Mouse (Mus musculus) forebrain, postnatal 0 days (tissue): ENCODE results near the gene Efna1. TPM values are rescaled to one million over a fixed set of nuclear protein-coding genes. Genes with fewer than 3 reads are reported as not detected.

Experiments used
- ATAC-seq: fragments of 200-750 bp; cut with Nextera tagmentation; 2 replicates; pipeline ENCODE4 v1.8.0; 2017; ENCODE audit warnings: mild to moderate bottlenecking, moderate library complexity
- DNase-seq: peaks from one replicate; pipeline ENCODE4 v3.0.0-alpha.2; 2015
- H3K27ac ChIP-seq: fragments of 300-500 bp; sonication (generic); 2 replicates; pipeline ENCODE4 v1.5.1; 2014; ENCODE audit warnings: low read depth, mild to moderate bottlenecking, antibody characterized with exemption, low read length, moderate library complexity, mixed read lengths
- H3K27me3 ChIP-seq: fragments of 300-500 bp; sonication (generic); 2 replicates; pipeline ENCODE4 v1.6.1; 2014; ENCODE audit warnings: mild to moderate bottlenecking, low read length, mixed read lengths; ENCODE audit not compliant: insufficient read depth
- H3K36me3 ChIP-seq: fragments of 300-500 bp; sonication (generic); 2 replicates; pipeline ENCODE4 v1.6.1; 2014; ENCODE audit warnings: mild to moderate bottlenecking, moderate library complexity; ENCODE audit not compliant: insufficient read depth
- H3K4me1 ChIP-seq: fragments of 300-500 bp; sonication (generic); 2 replicates; pipeline ENCODE4 v1.6.1; 2014; ENCODE audit warnings: antibody characterized with exemption; ENCODE audit not compliant: insufficient read depth
- H3K4me2 ChIP-seq: fragments of 300-500 bp; sonication (generic); 2 replicates; pipeline ENCODE4 v1.6.1; 2014; ENCODE audit warnings: low read depth, mild to moderate bottlenecking, moderate library complexity
- H3K4me3 ChIP-seq: fragments of 300-500 bp; sonication (generic); 2 replicates; pipeline ENCODE4 v1.5.1; 2014; ENCODE audit warnings: low read depth, low read length, mixed read lengths
- H3K9ac ChIP-seq: fragments of 300-500 bp; sonication (generic); 2 replicates; pipeline ENCODE4 v1.6.1; 2014; ENCODE audit warnings: mild to moderate bottlenecking
- H3K9me3 ChIP-seq: fragments of 300-500 bp; sonication (generic); 2 replicates; pipeline ENCODE4 v1.6.1; 2016; ENCODE audit warnings: low read length
- CTCF ChIP-seq: sonication (generic); IDR thresholded peaks from 2 replicates; pipeline ENCODE4 v1.5.1; 2016; ENCODE audit warnings: antibody characterized with exemption, control low read depth, low read depth
- WGBS: fragments of 180-500 bp; shearing (Covaris S2); extraction: QIAGEN DNeasy Blood & Tissue Kit; methylation state at CpG from one replicate; pipeline ENCODE4 v1.1.7; 2014; 5-methylcytosine and 5-hydroxymethylcytosine counted together
- polyA plus RNA-seq: library from polyadenylated mRNA; unstranded; fragments of >200 nt; fragmentation: Nextera tagmentation; extraction: Ambion mirVana; gene quantifications from 2 replicates; pipeline ENCODE4 v1.2.1, GENCODE M21; 2015
- total RNA-seq: library from RNA; depleted of rRNA; stranded (reverse); fragments of >200 nt; gene quantifications from 2 replicates; pipeline ENCODE4 v1.2.3, GENCODE M21; 2014

Efna1 gene
- total and polyA plus RNA-seq, 2 experiments from 2014 or later = 8.4 to 11.1 TPM

DNA sequence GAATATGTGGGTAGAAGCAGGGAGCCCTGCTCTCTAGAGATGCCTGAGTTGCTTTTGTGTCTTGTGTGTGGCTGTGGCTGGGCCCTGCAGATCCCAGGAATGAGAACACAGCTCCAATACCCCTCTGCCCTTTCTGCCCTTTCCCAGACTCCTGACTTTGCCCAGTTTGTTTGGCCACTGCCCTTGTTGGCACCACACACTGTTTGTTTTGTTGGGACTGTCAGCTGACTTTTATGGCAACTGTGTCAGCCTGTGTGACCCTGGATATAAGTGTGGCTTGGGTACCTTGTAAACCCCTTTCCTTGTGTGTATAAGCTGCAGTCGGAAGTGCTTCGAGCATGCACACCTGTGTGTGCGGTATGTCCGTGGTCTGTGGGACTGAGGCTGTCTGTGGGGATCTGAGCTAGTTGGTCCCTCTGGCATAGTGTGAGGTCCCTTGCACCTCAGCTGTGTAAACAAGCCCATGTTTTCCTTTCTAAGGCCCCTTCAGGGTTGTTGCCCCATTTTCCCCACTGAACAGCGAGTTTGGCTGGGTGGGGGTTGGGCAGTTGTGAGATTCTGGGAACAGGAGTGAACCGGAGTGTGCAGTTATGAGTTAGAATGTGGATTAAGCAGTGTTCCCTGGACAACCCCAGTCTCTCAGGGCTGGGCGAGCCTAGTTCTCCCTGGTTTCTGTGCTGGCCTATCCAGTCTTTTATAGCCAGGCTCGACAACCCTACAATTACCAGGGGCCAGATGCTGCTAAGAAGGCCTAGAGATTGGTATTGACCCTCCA is 24.8 kb upstream of the Efna1 start:
- DNase-seq (no peak), ATAC-seq (no peak)
- Histone ChIP-seq H3K4me3 (no peak overlapping the region), H3K36me3 (no peaks in the 10 kb centered on the region), H3K27me3 (no peaks in the 10 kb centered on the region), H3K27ac (no peak overlapping the region), H3K4me2 (no peak overlapping the region), H3K9me3 (no peaks in the 10 kb centered on the region), H3K9ac (no peak overlapping the region), H3K4me1 (no peaks in the 10 kb centered on the region)
- WGBS = 76% methylated on average over 8 of the region's 8 CpGs
- no peak for TF ChIP-seq CTCF

DNA sequence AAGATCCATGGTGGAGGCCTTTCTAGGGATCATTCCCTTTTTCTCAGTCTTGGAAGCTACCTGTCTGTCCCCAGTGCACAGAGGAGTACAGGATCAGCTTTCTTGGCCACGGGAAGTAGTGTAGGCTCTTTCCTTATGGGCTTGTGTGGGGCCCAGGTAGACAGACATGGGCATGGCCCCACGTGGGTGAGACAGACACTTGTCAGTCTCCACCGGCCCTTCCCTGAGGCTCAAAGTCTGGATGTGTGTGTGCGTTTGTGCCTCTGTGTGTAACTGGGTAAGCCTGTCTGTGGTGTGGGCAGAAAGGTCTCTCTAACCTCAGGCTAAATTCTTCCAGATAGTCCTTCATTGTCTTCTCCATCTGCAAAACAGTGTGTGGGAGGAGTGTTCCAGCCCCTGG is 24.2 kb upstream of the Efna1 start:
- Histone ChIP-seq H3K27me3 (no peaks in the 10 kb centered on the region; the same call in 1 of the 2 replicates), H3K36me3 (no peaks in the 10 kb centered on the region), H3K4me3 (no peak overlapping the region), H3K4me2 (no peak overlapping the region), H3K27ac (no peak overlapping the region), H3K9me3 (no peaks in the 10 kb centered on the region), H3K9ac (no peak overlapping the region), H3K4me1 (no peaks in the 10 kb centered on the region)
- ATAC-seq = no peak
- no peak for DNase-seq
- TF ChIP-seq CTCF = no peak
- 73% methylated on average over 4 of the region's 4 CpGs for WGBS

GRCm38 (mm10) chr3:89304440-89304839 is 23.5 kb upstream of the Efna1 start:
- Histone ChIP-seq H3K4me2 (no peak overlapping the region), H3K36me3 (no peaks in the 10 kb centered on the region), H3K9me3 (no peaks in the 10 kb centered on the region), H3K4me1 (no peaks in the 10 kb centered on the region), H3K27me3 (no peaks in the 10 kb centered on the region; the same call in 1 of the 2 replicates), H3K27ac (no peak overlapping the region), H3K9ac (no peak overlapping the region), H3K4me3 (no peak overlapping the region)
- ATAC-seq (no peak), DNase-seq (no peak)
- TF ChIP-seq CTCF = no peak
- 72% methylated on average over 6 of the region's 6 CpGs for WGBS

GRCm38 (mm10) chr3:89300514-89300913 is 19.6 kb upstream of the Efna1 start:
- DNase-seq (no peak), ATAC-seq (no peak)
- Histone ChIP-seq H3K27ac (no peak overlapping the region), H3K4me1 (no peaks in the 10 kb centered on the region), H3K9ac (no peak overlapping the region), H3K4me2 (no peak overlapping the region), H3K9me3 (no peaks in the 10 kb centered on the region), H3K4me3 (no peak overlapping the region), H3K36me3 (no peaks in the 10 kb centered on the region), H3K27me3 (no peaks in the 10 kb centered on the region; the same call in 1 of the 2 replicates)
- 64% methylated on average over 2 of the region's 2 CpGs for WGBS
- 0 out of 2 replicates have a peak, but pooled peaks have one; percentile 11 for TF ChIP-seq CTCF

DNA sequence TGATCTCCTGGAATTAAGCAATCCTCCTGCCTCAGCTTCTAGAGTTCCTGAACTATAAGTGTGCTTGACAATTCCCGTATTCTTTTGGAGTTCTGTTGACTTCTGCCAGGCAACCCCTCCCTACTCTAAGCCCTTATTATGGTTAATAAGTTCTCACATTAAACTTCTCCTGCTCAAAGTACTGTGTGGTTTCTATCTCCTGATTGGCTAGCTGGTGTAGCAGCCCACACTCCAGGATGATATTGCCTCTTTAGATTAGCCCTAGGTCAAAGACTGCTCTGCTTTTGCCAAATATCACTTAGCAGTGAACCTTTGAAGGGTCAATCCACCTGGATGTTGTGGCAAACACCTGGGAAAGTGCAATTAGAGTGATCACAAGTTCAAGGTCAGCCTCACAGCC is 19.1 kb upstream of the Efna1 start:
- TF ChIP-seq CTCF = no peak
- no peak for ATAC-seq
- no peaks in the 10 kb centered on the region for H3K9me3 ChIP-seq
- WGBS = 62% methylated on average over 1 of the region's 1 CpGs
- no peak overlapping the region for H3K4me3 ChIP-seq
- no peak for DNase-seq
- H3K36me3 ChIP-seq = no peaks in the 10 kb centered on the region
- no peaks in the 10 kb centered on the region; the same call in 1 of the 2 replicates for H3K27me3 ChIP-seq
- no peaks in the 10 kb centered on the region for H3K4me1 ChIP-seq
- no peak overlapping the region for H3K9ac ChIP-seq
- peak overlapping the region; percentile 32 for H3K4me2 ChIP-seq
- H3K27ac ChIP-seq = no peak overlapping the region

DNA sequence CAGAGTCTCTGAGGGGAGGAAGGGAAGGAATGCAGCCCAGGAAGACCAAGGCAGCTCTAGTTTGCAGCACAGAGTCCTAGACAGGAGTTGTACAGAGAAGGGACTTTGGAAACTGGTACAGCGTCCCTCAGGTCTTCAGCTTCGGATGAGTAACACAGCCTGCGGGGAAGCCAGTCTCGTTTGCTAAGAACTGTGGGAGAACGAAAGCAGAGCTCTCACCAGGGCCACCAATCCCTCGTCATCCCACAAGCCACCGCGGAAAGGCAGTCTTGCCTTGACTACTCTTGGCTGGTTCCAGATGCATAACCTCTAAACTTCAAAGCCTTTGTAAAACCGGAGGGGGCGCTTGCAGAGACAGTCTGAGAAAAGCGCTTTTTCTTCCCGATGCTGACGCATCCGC is 18.6 kb upstream of the Efna1 start:
- no peaks in the 10 kb centered on the region for H3K9me3 ChIP-seq
- H3K36me3 ChIP-seq = no peaks in the 10 kb centered on the region
- peak; percentile 40 for TF ChIP-seq CTCF
- H3K4me1 ChIP-seq = no peaks in the 10 kb centered on the region
- peak overlapping the region; percentile 32 for H3K4me2 ChIP-seq
- H3K27me3 ChIP-seq = no peaks in the 10 kb centered on the region; the same call in 1 of the 2 replicates
- H3K27ac ChIP-seq = no peak overlapping the region
- 8% methylated on average over 14 of the region's 14 CpGs for WGBS
- H3K4me3 ChIP-seq = no peak overlapping the region
- no peak overlapping the region for H3K9ac ChIP-seq
- ATAC-seq = peak; percentile 73
- peak; percentile 49 for DNase-seq

- Histone ChIP-seq H3K27ac (no peak overlapping the region), H3K27me3 (no peaks in the 10 kb centered on the region; the same call in 1 of the 2 replicates), H3K9me3 (no peaks in the 10 kb centered on the region), H3K4me3 (no peak overlapping the region), H3K9ac (no peak overlapping the region), H3K4me2 (no peak overlapping the region), H3K36me3 (no peaks in the 10 kb centered on the region), H3K4me1 (no peaks in the 10 kb centered on the region)
- 69% methylated on average over 6 of the region's 6 CpGs for WGBS
- no peak for TF ChIP-seq CTCF
- DNase-seq = no peak
- no peak for ATAC-seq
Observed at GRCm38 (mm10) chr3:89298908-89299307, 18.0 kb upstream of the Efna1 start.
